Mouse (Mus musculus): ENCODE measurements around the gene Kif16b. TPM values are rescaled to one million over a fixed set of nuclear protein-coding genes. Genes with fewer than 3 reads are reported as not detected.

The Kif16b gene
- total and polyA plus RNA-seq, 2 experiments from 2014 or later = 2.7 to 9.9 TPM

DNA sequence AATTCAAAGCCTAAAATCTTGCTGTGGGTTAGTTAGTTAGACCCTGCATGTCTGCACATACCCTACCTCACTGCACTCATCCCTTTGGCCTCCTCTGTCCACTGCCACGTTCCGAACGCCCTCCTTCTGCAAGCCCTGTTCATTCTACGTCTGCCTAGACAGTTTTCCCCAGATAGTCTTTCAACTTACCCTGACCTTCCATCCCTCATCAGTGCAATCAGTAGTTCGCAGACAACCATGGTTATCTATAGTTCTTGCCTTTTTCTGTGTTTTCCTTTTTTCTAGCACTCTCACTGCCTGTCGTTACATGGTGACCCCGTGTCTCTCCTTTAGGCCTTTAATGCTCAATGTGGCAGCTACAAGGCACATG is 17.7 kb downstream of the Kif16b start:
- WGBS = 89% methylated on average over 7 of the region's 7 CpGs
- ATAC-seq (no peak), DNase-seq (no peak)
- no peak overlapping the region for H3K4me3 ChIP-seq (ENCODE audit: low read depth, low read length)
- TF ChIP-seq CTCF (IDR thresholded peaks at IDR 0.05; ENCODE audit: low read depth) = no peak
- no peaks in the 10 kb centered on the region for H3K36me3 ChIP-seq (ENCODE audit: insufficient read depth)
- H3K9ac ChIP-seq = no peak overlapping the region
- no peaks in the 10 kb centered on the region for H3K4me1 ChIP-seq (ENCODE audit: insufficient read depth)
- no peak overlapping the region for H3K4me2 ChIP-seq (ENCODE audit: low read depth)
- no peaks in the 10 kb centered on the region for H3K9me3 ChIP-seq (ENCODE audit: low read length)
- H3K27me3 ChIP-seq (ENCODE audit: insufficient read depth, low read length) = no peaks in the 10 kb centered on the region
- no peak overlapping the region for H3K27ac ChIP-seq (ENCODE audit: low read depth, low read length)

DNA sequence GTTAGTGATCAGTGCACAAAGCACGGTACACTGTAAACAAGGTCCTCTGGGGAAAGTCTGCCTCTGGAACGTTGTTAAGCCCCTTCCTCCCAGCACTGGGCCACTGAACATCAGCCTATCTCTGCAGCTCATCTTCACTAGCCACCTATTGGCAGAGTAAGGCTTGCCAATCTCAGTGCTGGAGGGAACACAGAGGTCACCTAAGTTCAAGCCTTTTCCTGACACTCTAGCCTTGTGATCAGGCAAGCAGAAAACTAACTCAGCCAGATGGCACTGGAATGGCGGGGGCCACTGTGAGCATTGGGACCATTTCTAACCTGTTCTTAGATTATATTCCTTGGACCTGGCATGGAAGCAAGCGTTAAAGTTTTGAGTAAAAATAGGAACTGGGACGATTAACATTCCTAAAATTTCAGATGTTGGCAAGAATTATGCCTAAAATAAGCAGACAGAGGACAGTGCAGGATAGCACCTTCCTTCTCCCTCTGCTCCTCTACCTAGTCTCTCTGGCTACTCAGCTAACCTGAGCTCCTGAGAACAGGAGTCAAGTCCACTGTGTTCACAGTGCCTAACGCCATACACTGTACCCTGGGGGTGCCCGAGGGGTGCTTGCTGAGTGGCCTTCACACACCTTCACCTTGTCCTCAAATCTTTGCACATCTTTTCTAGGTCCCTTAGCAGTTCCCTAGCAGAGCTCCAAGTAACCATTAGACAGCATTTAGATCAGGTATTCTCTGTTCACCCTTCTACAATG is 18.3 kb downstream of the Kif16b start:
- H3K4me1 ChIP-seq (ENCODE audit: insufficient read depth) = no peaks in the 10 kb centered on the region
- H3K27ac ChIP-seq (ENCODE audit: low read depth, low read length) = no peak overlapping the region
- 71% methylated on average over 7 of the region's 7 CpGs for WGBS
- no peak overlapping the region for H3K4me3 ChIP-seq (ENCODE audit: low read depth, low read length)
- no peak for TF ChIP-seq CTCF (IDR thresholded peaks at IDR 0.05; ENCODE audit: low read depth)
- H3K4me2 ChIP-seq (ENCODE audit: low read depth) = no peak overlapping the region
- no peak for DNase-seq
- ATAC-seq = no peak
- no peaks in the 10 kb centered on the region for H3K27me3 ChIP-seq (ENCODE audit: insufficient read depth, low read length)
- no peak overlapping the region for H3K9ac ChIP-seq
- H3K36me3 ChIP-seq (ENCODE audit: insufficient read depth) = no peaks in the 10 kb centered on the region
- H3K9me3 ChIP-seq (ENCODE audit: low read length) = no peaks in the 10 kb centered on the region

DNA sequence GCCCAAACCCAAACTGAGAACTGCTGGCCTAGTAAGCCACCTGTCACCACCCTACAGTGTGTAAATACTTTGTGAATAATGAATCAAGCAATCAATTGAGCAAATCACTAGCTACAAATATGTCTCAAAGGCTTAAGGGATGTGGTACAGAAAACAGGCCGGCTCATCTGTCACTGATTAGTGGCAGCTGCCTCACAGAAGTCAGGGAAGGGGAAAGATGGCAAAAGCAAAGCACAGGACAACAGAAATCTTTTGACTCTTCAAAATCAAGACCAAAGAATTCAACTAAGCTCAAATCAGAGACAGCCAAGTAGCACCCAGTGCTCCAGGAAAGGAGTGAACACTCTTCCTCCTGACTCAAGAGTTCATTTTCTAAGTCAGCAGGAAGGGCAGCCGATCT is 18.9 kb downstream of the Kif16b start:
- Histone ChIP-seq H3K9ac (no peak overlapping the region), H3K36me3 (ENCODE audit: insufficient read depth) (no peaks in the 10 kb centered on the region), H3K27me3 (ENCODE audit: insufficient read depth, low read length) (no peaks in the 10 kb centered on the region), H3K4me2 (ENCODE audit: low read depth) (no peak overlapping the region), H3K4me1 (ENCODE audit: insufficient read depth) (no peaks in the 10 kb centered on the region), H3K27ac (ENCODE audit: low read depth, low read length) (no peak overlapping the region), H3K9me3 (ENCODE audit: low read length) (no peaks in the 10 kb centered on the region), H3K4me3 (ENCODE audit: low read depth, low read length) (no peak overlapping the region)
- no peak for TF ChIP-seq CTCF (IDR thresholded peaks at IDR 0.05; ENCODE audit: low read depth)
- ATAC-seq = no peak
- 66% methylated on average over 2 of the region's 2 CpGs for WGBS
- no peak for DNase-seq

DNA sequence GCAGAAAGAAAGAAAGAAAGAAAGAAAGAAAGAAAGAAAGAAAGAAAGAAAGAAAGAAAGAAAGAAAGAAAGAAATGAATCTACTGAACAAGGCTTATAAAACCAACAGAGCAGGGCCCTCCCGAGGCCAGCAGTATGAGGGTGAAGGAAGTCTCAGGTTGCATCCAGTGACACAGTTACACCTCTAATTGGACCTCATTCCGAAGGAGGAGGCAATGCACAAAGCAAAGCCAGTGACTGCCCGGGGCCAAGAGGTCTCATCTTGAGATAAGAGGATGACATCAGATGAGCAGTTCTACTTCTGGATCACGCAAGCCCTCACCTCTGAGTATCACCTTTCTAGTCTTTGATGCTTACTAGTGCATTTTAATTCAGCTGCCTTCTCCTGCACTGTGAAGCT is 20.2 kb downstream of the Kif16b start:
- H3K36me3 ChIP-seq (ENCODE audit: insufficient read depth) = no peaks in the 10 kb centered on the region
- ATAC-seq (no peak), DNase-seq (no peak)
- no peak overlapping the region for H3K9ac ChIP-seq
- H3K4me2 ChIP-seq (ENCODE audit: low read depth) = no peak overlapping the region
- H3K27ac ChIP-seq (ENCODE audit: low read depth, low read length) = no peak overlapping the region
- no peaks in the 10 kb centered on the region for H3K27me3 ChIP-seq (ENCODE audit: insufficient read depth, low read length)
- H3K9me3 ChIP-seq (ENCODE audit: low read length) = no peaks in the 10 kb centered on the region
- TF ChIP-seq CTCF (IDR thresholded peaks at IDR 0.05; ENCODE audit: low read depth) = no peak
- no peaks in the 10 kb centered on the region for H3K4me1 ChIP-seq (ENCODE audit: insufficient read depth)
- no peak overlapping the region for H3K4me3 ChIP-seq (ENCODE audit: low read depth, low read length)
- 55% methylated on average over 4 of the region's 4 CpGs for WGBS

DNA sequence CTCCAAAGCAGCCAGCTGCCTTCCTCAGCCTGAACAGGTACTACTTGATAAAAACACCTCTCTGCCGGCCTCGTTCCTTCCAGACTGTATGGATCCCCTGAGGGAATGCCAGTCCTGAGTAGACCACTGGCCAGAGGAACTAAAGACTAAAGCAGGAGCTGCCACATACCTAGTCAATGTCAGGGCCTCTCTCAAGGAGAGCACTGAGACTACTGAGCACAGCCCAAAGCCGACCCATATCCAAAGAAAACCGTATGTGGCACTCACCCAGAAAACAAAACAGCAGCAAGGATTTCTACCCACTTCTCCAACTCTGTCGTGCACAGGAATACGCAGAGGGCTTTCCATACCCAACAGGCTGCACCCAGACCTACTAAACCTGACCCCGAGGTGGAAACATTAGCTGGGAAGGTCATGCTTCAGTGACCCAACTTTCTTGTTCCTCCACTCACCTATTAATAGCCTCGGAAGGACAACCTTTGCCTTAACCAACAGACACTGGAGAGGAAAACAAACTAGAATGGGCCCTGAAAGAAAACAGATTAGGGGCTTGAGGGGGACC is 22.0 kb downstream of the Kif16b start:
- H3K9ac ChIP-seq = no peak overlapping the region

DNA sequence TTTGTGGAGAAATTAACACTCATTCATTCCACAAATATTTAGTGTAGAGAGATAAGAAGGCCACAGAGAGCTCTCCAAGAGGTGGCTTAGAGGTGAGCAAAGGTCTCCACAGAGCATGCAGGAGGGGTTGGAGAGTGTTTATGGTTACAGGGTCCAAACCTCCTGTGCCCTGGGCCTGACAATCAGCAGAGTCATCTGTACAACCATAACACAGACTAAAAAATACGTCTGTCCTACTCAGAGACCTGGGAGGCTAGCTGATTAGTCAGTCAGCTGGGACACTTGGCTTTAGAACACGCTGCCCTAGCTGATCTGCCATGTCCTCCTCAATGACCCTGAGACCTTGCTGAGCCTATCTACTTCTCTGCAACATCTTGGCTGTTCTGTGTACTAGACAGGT is 24.7 kb downstream of the Kif16b start:
- no peaks in the 10 kb centered on the region for H3K27me3 ChIP-seq (ENCODE audit: insufficient read depth, low read length)

More for the DNA sequence above, 22.0 kb downstream of the Kif16b start:
- no peaks in the 10 kb centered on the region for H3K4me1 ChIP-seq (ENCODE audit: insufficient read depth)
- H3K27me3 ChIP-seq (ENCODE audit: insufficient read depth, low read length) = no peaks in the 10 kb centered on the region
- no peak for TF ChIP-seq CTCF (IDR thresholded peaks at IDR 0.05; ENCODE audit: low read depth)
- no peak for DNase-seq
- H3K4me3 ChIP-seq (ENCODE audit: low read depth, low read length) = no peak overlapping the region
- 83% methylated on average over 8 of the region's 8 CpGs for WGBS
- no peaks in the 10 kb centered on the region for H3K36me3 ChIP-seq (ENCODE audit: insufficient read depth)
- no peak overlapping the region for H3K27ac ChIP-seq (ENCODE audit: low read depth, low read length)
- no peak for ATAC-seq
- H3K9me3 ChIP-seq (ENCODE audit: low read length) = no peaks in the 10 kb centered on the region
- H3K4me2 ChIP-seq (ENCODE audit: low read depth) = no peak overlapping the region

DNA sequence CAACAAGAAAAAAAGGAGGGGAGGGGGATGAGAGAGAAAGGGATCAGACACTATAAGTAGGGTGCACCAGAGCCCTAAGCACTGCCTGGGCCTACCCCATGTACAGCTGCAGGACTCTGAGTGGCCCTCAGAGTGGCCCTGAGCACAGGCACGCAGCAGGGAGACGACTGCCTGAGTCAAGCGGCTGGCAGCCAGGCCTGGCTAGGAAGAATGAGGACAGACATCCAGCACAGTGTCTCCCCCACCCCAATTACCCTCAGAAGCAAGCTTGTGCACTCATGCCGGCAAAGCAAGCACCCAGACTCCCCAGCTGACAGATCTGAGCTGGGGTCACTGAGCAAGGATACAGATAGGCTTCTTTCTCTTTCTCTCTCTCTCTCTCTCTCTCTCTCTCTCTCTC is 25.4 kb downstream of the Kif16b start:
- 58% methylated on average over 4 of the region's 4 CpGs for WGBS
- no peak for TF ChIP-seq CTCF (IDR thresholded peaks at IDR 0.05; ENCODE audit: low read depth)

More for the DNA sequence above, 24.7 kb downstream of the Kif16b start:
- Histone ChIP-seq H3K4me2 (ENCODE audit: low read depth) (no peak overlapping the region), H3K9me3 (ENCODE audit: low read length) (no peaks in the 10 kb centered on the region), H3K4me1 (ENCODE audit: insufficient read depth) (no peaks in the 10 kb centered on the region), H3K4me3 (ENCODE audit: low read depth, low read length) (no peak overlapping the region), H3K27ac (ENCODE audit: low read depth, low read length) (no peak overlapping the region), H3K36me3 (ENCODE audit: insufficient read depth) (no peaks in the 10 kb centered on the region), H3K9ac (no peak overlapping the region)
- DNase-seq = no peak
- WGBS = 84% methylated on average over 2 of the region's 2 CpGs
- ATAC-seq = no peak
- TF ChIP-seq CTCF (IDR thresholded peaks at IDR 0.05; ENCODE audit: low read depth) = no peak

More for the DNA sequence above, 25.4 kb downstream of the Kif16b start:
- Histone ChIP-seq H3K36me3 (ENCODE audit: insufficient read depth) (no peaks in the 10 kb centered on the region), H3K9ac (no peak overlapping the region), H3K4me2 (ENCODE audit: low read depth) (no peak overlapping the region), H3K27ac (ENCODE audit: low read depth, low read length) (no peak overlapping the region), H3K4me1 (ENCODE audit: insufficient read depth) (no peaks in the 10 kb centered on the region), H3K4me3 (ENCODE audit: low read depth, low read length) (no peak overlapping the region), H3K27me3 (ENCODE audit: insufficient read depth, low read length) (no peaks in the 10 kb centered on the region), H3K9me3 (ENCODE audit: low read length) (no peaks in the 10 kb centered on the region)
- no peak for ATAC-seq
- DNase-seq = no peak
